Mouse (Mus musculus): ENCODE measurements around the gene Pi4ka.

- no peak for TF ChIP-seq CTCF (conservative IDR thresholded peaks at IDR 0.05; ENCODE audit: low read length)
- TF ChIP-seq POU5F1 (IDR thresholded peaks at IDR 0.05; ENCODE audit: borderline replicate concordance, low read length), result peak; percentile 50; the same call in 1 of the 2 replicates
- no peak for TF ChIP-seq NANOG (IDR thresholded peaks at IDR 0.05; ENCODE audit: borderline replicate concordance, low read length)
These were observed 152.0 kb downstream of the Pi4ka start for GRCm38 (mm10) chr16:17254005-17254597.

Data from E14TG2a.4 (cell line).